Mouse (Mus musculus): ENCODE results near the gene Rasa3. TPM values are rescaled to one million over a fixed set of nuclear protein-coding genes. Genes with fewer than 3 reads are reported as not detected.

Gene Rasa3
- 12.0 and 12.4 TPM in 2 replicates for polyA plus RNA-seq (2015; fragmentation: Nextera tagmentation; extraction: Ambion mirVana)

- Histone ChIP-seq H3K27ac (replicated peaks) (peak within 1 kb of the TSS; percentile 92), H3K4me1 (replicated peaks; ENCODE audit: control insufficient read depth, insufficient read depth) (no peaks in the 10 kb centered on the region), H3K9ac (ENCODE audit: low read length) (peak within 1 kb of the TSS; percentile 84), H3K4me2 (replicated peaks; ENCODE audit: low read depth) (peak within 1 kb of the TSS; percentile 91), H3K9me3 (ENCODE audit: control insufficient read depth, low read length) (no peaks in the 10 kb centered on the region), H3K27me3 (ENCODE audit: control insufficient read depth, insufficient read depth, low read length) (peaks cover 2% of the 10 kb centered on the region; the same call in 1 of the 2 replicates), H3K36me3 (ENCODE audit: control insufficient read depth, insufficient read depth, low read length) (no peaks in the 10 kb centered on the region), H3K4me3 (ENCODE audit: low read depth, low read length) (peak within 1 kb of the TSS; percentile 79)
- DNase-seq (ENCODE audit: low spot score): peak; percentile 96
- TF ChIP-seq EP300 (optimal IDR thresholded peaks at IDR 0.05): no peak
- peak; percentile 3; the same call in 1 of the 2 replicates for TF ChIP-seq CTCF (IDR thresholded peaks at IDR 0.05; ENCODE audit: low read depth)
- ATAC-seq (ENCODE audit: low FRiP score, low TSS enrichment): peak; percentile 99
- under 1% methylated on average over 41 of the region's 42 CpGs for WGBS
These were observed at the start of gene Rasa3 for GRCm38 (mm10) chr8:13677413-13677883. TSS of gene Rasa3 (minus strand) at chr8:13677603.

DNA sequence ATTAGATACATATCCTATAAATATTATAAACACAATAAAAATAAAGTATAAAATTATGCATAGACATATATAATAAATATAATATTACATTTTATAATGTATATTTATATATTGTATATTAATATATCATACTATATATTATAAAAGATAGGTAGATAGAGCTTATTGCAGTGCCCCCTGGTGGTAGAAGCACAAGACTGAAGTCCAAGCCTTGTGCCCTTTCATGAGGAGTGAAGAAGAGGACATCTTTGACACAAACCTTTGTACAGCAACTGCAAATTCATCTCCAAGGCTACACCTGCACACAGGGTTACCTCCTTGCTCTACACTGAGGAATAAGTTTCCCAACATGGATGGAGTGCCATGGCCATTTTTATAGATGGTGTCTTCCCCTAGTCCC is 48.3 kb upstream of the Rasa3 start:
- Histone ChIP-seq H3K4me3 (ENCODE audit: low read depth, low read length) (no peak overlapping the region), H3K36me3 (ENCODE audit: control insufficient read depth, insufficient read depth, low read length) (no peaks in the 10 kb centered on the region), H3K4me1 (replicated peaks; ENCODE audit: control insufficient read depth, insufficient read depth) (no peaks in the 10 kb centered on the region), H3K27ac (replicated peaks) (no peak overlapping the region), H3K9me3 (ENCODE audit: control insufficient read depth, low read length) (no peaks in the 10 kb centered on the region), H3K27me3 (ENCODE audit: control insufficient read depth, insufficient read depth, low read length) (no peaks in the 10 kb centered on the region), H3K4me2 (replicated peaks; ENCODE audit: low read depth) (no peak overlapping the region), H3K9ac (ENCODE audit: low read length) (no peak overlapping the region)
- ATAC-seq (ENCODE audit: low FRiP score, low TSS enrichment) (no peak), DNase-seq (ENCODE audit: low spot score) (peak; percentile 44)
- TF ChIP-seq EP300 (optimal IDR thresholded peaks at IDR 0.05): no peak
- peak; percentile 75 for TF ChIP-seq CTCF (IDR thresholded peaks at IDR 0.05; ENCODE audit: low read depth)

GRCm38 (mm10) chr8:13718980-13719379 is 41.6 kb upstream of the Rasa3 start:
- H3K9ac ChIP-seq (ENCODE audit: low read length): no peak overlapping the region
- H3K4me1 ChIP-seq (replicated peaks; ENCODE audit: control insufficient read depth, insufficient read depth): no peaks in the 10 kb centered on the region
- no peaks in the 10 kb centered on the region for H3K9me3 ChIP-seq (ENCODE audit: control insufficient read depth, low read length)
- no peaks in the 10 kb centered on the region for H3K36me3 ChIP-seq (ENCODE audit: control insufficient read depth, insufficient read depth, low read length)
- TF ChIP-seq CTCF (IDR thresholded peaks at IDR 0.05; ENCODE audit: low read depth) (no peak), EP300 (optimal IDR thresholded peaks at IDR 0.05) (no peak)
- DNase-seq (ENCODE audit: low spot score) (no peak), ATAC-seq (ENCODE audit: low FRiP score, low TSS enrichment) (no peak)
- H3K4me2 ChIP-seq (replicated peaks; ENCODE audit: low read depth): no peak overlapping the region
- WGBS: 89% methylated on average over 8 of the region's 8 CpGs
- H3K27ac ChIP-seq (replicated peaks): no peak overlapping the region
- H3K27me3 ChIP-seq (ENCODE audit: control insufficient read depth, insufficient read depth, low read length): no peaks in the 10 kb centered on the region
- no peak overlapping the region for H3K4me3 ChIP-seq (ENCODE audit: low read depth, low read length)

GRCm38 (mm10) chr8:13708514-13708913 is 31.1 kb upstream of the Rasa3 start:
- ATAC-seq (ENCODE audit: low FRiP score, low TSS enrichment) (no peak), DNase-seq (ENCODE audit: low spot score) (no peak)
- H3K9me3 ChIP-seq (ENCODE audit: control insufficient read depth, low read length): no peaks in the 10 kb centered on the region
- no peak overlapping the region for H3K27ac ChIP-seq (replicated peaks)
- TF ChIP-seq EP300 (optimal IDR thresholded peaks at IDR 0.05) (no peak), CTCF (IDR thresholded peaks at IDR 0.05; ENCODE audit: low read depth) (no peak)
- no peaks in the 10 kb centered on the region for H3K27me3 ChIP-seq (ENCODE audit: control insufficient read depth, insufficient read depth, low read length)
- H3K4me2 ChIP-seq (replicated peaks; ENCODE audit: low read depth): no peak overlapping the region
- WGBS: 87% methylated on average over 5 of the region's 5 CpGs
- no peaks in the 10 kb centered on the region for H3K4me1 ChIP-seq (replicated peaks; ENCODE audit: control insufficient read depth, insufficient read depth)
- no peak overlapping the region for H3K4me3 ChIP-seq (ENCODE audit: low read depth, low read length)
- no peaks in the 10 kb centered on the region for H3K36me3 ChIP-seq (ENCODE audit: control insufficient read depth, insufficient read depth, low read length)
- no peak overlapping the region for H3K9ac ChIP-seq (ENCODE audit: low read length)

GRCm38 (mm10) chr8:13706918-13707317 is 29.5 kb upstream of the Rasa3 start:
- Histone ChIP-seq H3K4me1 (replicated peaks; ENCODE audit: control insufficient read depth, insufficient read depth) (no peaks in the 10 kb centered on the region), H3K4me3 (ENCODE audit: low read depth, low read length) (no peak overlapping the region), H3K27me3 (ENCODE audit: control insufficient read depth, insufficient read depth, low read length) (no peaks in the 10 kb centered on the region), H3K27ac (replicated peaks) (no peak overlapping the region), H3K9ac (ENCODE audit: low read length) (no peak overlapping the region), H3K4me2 (replicated peaks; ENCODE audit: low read depth) (no peak overlapping the region), H3K9me3 (ENCODE audit: control insufficient read depth, low read length) (no peaks in the 10 kb centered on the region), H3K36me3 (ENCODE audit: control insufficient read depth, insufficient read depth, low read length) (no peaks in the 10 kb centered on the region)
- TF ChIP-seq EP300 (optimal IDR thresholded peaks at IDR 0.05) (no peak), CTCF (IDR thresholded peaks at IDR 0.05; ENCODE audit: low read depth) (no peak)
- ATAC-seq (ENCODE audit: low FRiP score, low TSS enrichment) (no peak), DNase-seq (ENCODE audit: low spot score) (no peak)
- 86% methylated on average over 5 of the region's 5 CpGs for WGBS

DNA sequence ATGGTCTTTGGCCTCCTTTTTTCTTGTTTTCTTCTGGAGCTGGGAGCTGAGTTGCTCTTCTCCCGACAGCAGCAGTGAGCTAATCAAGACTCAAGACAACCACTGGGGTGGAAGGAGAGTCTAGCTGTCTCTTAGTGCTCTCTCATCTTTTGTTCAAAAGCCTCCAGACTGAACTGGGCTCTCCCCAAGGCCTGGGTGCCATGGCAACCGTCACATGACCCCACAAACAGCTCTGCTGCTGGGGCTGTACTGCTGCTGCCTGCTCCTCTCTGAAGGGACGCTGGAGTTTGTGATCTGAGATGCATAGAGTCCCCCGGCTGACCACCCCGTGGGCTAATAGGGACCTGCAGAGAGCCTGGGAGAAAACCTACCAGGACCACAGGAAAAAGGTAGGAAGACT is 28.3 kb upstream of the Rasa3 start, which contains the start of gene Cfap97d2:
Gene Cfap97d2 (plus strand): TSS at position 222 of the 400 bp plus-strand sequence.
- peak; percentile 35; the same call in 1 of the 2 replicates for ATAC-seq (ENCODE audit: low FRiP score, low TSS enrichment)
- 18% methylated on average over 5 of the region's 5 CpGs for WGBS

More for the DNA sequence above, 28.3 kb upstream of the Rasa3 start, which contains the start of gene Cfap97d2:
- Histone ChIP-seq H3K27ac (replicated peaks) (no peak within 1 kb of the TSS), H3K4me3 (ENCODE audit: low read depth, low read length) (no peak within 1 kb of the TSS), H3K36me3 (ENCODE audit: control insufficient read depth, insufficient read depth, low read length) (no peaks in the 10 kb centered on the region), H3K9me3 (ENCODE audit: control insufficient read depth, low read length) (no peaks in the 10 kb centered on the region), H3K4me1 (replicated peaks; ENCODE audit: control insufficient read depth, insufficient read depth) (no peaks in the 10 kb centered on the region), H3K4me2 (replicated peaks; ENCODE audit: low read depth) (no peak within 1 kb of the TSS), H3K27me3 (ENCODE audit: control insufficient read depth, insufficient read depth, low read length) (no peaks in the 10 kb centered on the region), H3K9ac (ENCODE audit: low read length) (no peak within 1 kb of the TSS)
- TF ChIP-seq CTCF (IDR thresholded peaks at IDR 0.05; ENCODE audit: low read depth) (no peak), EP300 (optimal IDR thresholded peaks at IDR 0.05) (no peak)
- DNase-seq (ENCODE audit: low spot score): peak; percentile 46
